Mouse (Mus musculus): Measurements from ENCODE around the gene Taar1.

GRCm38 (mm10) chr10:23948026-23948425 is 27.9 kb downstream of the Taar1 start:
- TF ChIP-seq CTCF (IDR thresholded peaks at IDR 0.05; ENCODE audit: low read depth) = no peak
- TF ChIP-seq EP300 (IDR thresholded peaks at IDR 0.05; ENCODE audit: low read depth) = no peak
